Comparison of ENCODE assay signal across 27 mouse cellular contexts in genomic region chr7:136229592-136229991, GRCm38 (mm10).
DNase-seq lines count a peak whose midpoint lies in the region; ATAC-seq and TF ChIP-seq lines count a peak whose summit lies in the region.
"Had no signal": no experiment of that assay in that cellular context is flagged by ENCODE, and none has a peak within 500 bp of the region (broad histone marks: within the 10 kb centered on the region; RNA-seq: fewer than 3 reads in every experiment).

No protein-coding gene starts in this region.

- ATAC-seq in forebrain, embryonic 11.5 days (replicated peaks; ENCODE audit: low FRiP score), result no peak
- no peak for ATAC-seq in forebrain, embryonic 13.5 days
- ATAC-seq in midbrain, embryonic 13.5 days, result peak; percentile 87
- no peak; the same call in 1 of the 2 replicates for ATAC-seq in midbrain, postnatal 0 days (ENCODE audit: low FRiP score)
- ATAC-seq: forebrain, postnatal 0 days; inflammation-experienced regulatory T-cells, adult 6 months had no signal

- no peak overlapping the region for H3K4me2 ChIP-seq in forebrain, embryonic 11.5 days (ENCODE audit: low read depth, low read length, severe bottlenecking)
- no peak overlapping the region for H3K4me2 ChIP-seq in forebrain, embryonic 13.5 days
- H3K4me2 ChIP-seq in midbrain, embryonic 13.5 days (replicated peaks), result no peak overlapping the region
- no peak overlapping the region for H3K4me2 ChIP-seq in midbrain, postnatal 0 days (ENCODE audit: low read depth, low read length, poor library complexity, severe bottlenecking)
- H3K4me2 ChIP-seq: embryonic facial prominence, embryonic 13.5 days; heart, embryonic 13.5 days; neural tube, embryonic 13.5 days had no signal

- no peak overlapping the region for H3K27ac ChIP-seq in forebrain, embryonic 11.5 days (ENCODE audit: low read depth, low read length)
- H3K27ac ChIP-seq in forebrain, embryonic 13.5 days, result no peak overlapping the region
- H3K27ac ChIP-seq in midbrain, embryonic 13.5 days, result peak overlapping the region; percentile 71
- H3K27ac ChIP-seq in midbrain, postnatal 0 days (ENCODE audit: low read depth, low read length), result no peak overlapping the region
- peak overlapping the region; percentile 44 for H3K27ac ChIP-seq in limb, embryonic 10.5 days
- H3K27ac ChIP-seq: embryonic facial prominence, embryonic 13.5 days; forebrain, embryonic 10.5 days; heart, embryonic 13.5 days; liver, embryonic 14.5 days; neural tube, embryonic 13.5 days had no signal

- H3K27me3 ChIP-seq in forebrain, embryonic 11.5 days (ENCODE audit: control insufficient read depth, insufficient read depth, low read length), result no peaks in the 10 kb centered on the region
- H3K27me3 ChIP-seq in forebrain, embryonic 13.5 days, result peaks cover 21% of the 10 kb centered on the region; the same call in 1 of the 2 replicates
- H3K27me3 ChIP-seq in midbrain, embryonic 13.5 days, result no peaks in the 10 kb centered on the region
- no peaks in the 10 kb centered on the region for H3K27me3 ChIP-seq in midbrain, postnatal 0 days (ENCODE audit: insufficient read depth, low read length)
- H3K27me3 ChIP-seq in limb, embryonic 10.5 days (ENCODE audit: low read depth, poor library complexity, severe bottlenecking), result peaks cover 11% of the 10 kb centered on the region
- H3K27me3 ChIP-seq: embryonic facial prominence, embryonic 13.5 days; neural tube, embryonic 13.5 days had no signal

- H3K9ac ChIP-seq in forebrain, embryonic 11.5 days (ENCODE audit: low read length), result no peak overlapping the region
- H3K9ac ChIP-seq in forebrain, embryonic 13.5 days, result no peak overlapping the region
- H3K9ac ChIP-seq in midbrain, embryonic 13.5 days (replicated peaks), result no peak overlapping the region
- H3K9ac ChIP-seq in midbrain, postnatal 0 days (replicated peaks; ENCODE audit: low read length, poor library complexity, severe bottlenecking), result no peak overlapping the region
- H3K9ac ChIP-seq: embryonic facial prominence, embryonic 13.5 days; forebrain, postnatal 0 days; heart, embryonic 13.5 days; liver, embryonic 14.5 days; neural tube, embryonic 13.5 days had no signal

- no peak overlapping the region for H3K4me3 ChIP-seq in forebrain, embryonic 11.5 days (ENCODE audit: low read depth, low read length)
- H3K4me3 ChIP-seq in forebrain, embryonic 13.5 days, result no peak overlapping the region
- no peak overlapping the region for H3K4me3 ChIP-seq in midbrain, embryonic 13.5 days (replicated peaks)
- no peak overlapping the region for H3K4me3 ChIP-seq in midbrain, postnatal 0 days (ENCODE audit: low read depth, low read length)
- H3K4me3 ChIP-seq in limb, embryonic 10.5 days, result no peak overlapping the region
- H3K4me3 ChIP-seq: embryonic facial prominence, embryonic 13.5 days; forebrain, embryonic 10.5 days; heart, embryonic 13.5 days; myocyte; neural tube, embryonic 13.5 days had no signal

- TF ChIP-seq CTCF in midbrain, postnatal 0 days (IDR thresholded peaks at IDR 0.05), result no peak

- H3K4me1 ChIP-seq in forebrain, embryonic 11.5 days (replicated peaks; ENCODE audit: control insufficient read depth, insufficient read depth, low read length), result no peaks in the 10 kb centered on the region
- 0 out of 2 replicates have a peak, but pooled peaks cover 9% of the 10 kb centered on the region for H3K4me1 ChIP-seq in forebrain, embryonic 13.5 days
- H3K4me1 ChIP-seq in midbrain, embryonic 13.5 days (replicated peaks), result peaks cover 18% of the 10 kb centered on the region
- H3K4me1 ChIP-seq in midbrain, postnatal 0 days (ENCODE audit: insufficient read depth, low read length), result no peaks in the 10 kb centered on the region
- peaks cover 39% of the 10 kb centered on the region for H3K4me1 ChIP-seq in limb, embryonic 10.5 days
- H3K4me1 ChIP-seq: heart, embryonic 13.5 days; neural tube, embryonic 13.5 days had no signal

- peak; percentile 35 for DNase-seq in forebrain, embryonic 11.5 days (ENCODE audit: low spot score)
- no peak for DNase-seq in midbrain, postnatal 0 days (ENCODE audit: low spot score)
- no peak for DNase-seq in limb, embryonic 10.5 days (ENCODE audit: low spot score)
- no peak for DNase-seq in urinary bladder, adult 2 months (ENCODE audit: low spot score)
- DNase-seq in adrenal gland, adult 2 months, result no peak
- DNase-seq: adrenal gland, postnatal 10 days; cerebellum, adult 11 months; cerebellum, adult 9-10 months; cerebellum, postnatal 36 days; forebrain, postnatal 0 days; heart, postnatal 10 days; kidney, adult 11 months; kidney, postnatal 14 days; layer of hippocampus, adult 9-11 months; liver; lung, adult 2 months; lung, postnatal 14 days; right cerebral cortex, adult 18-20 months had no signal

- no peaks in the 10 kb centered on the region for H3K36me3 ChIP-seq in forebrain, embryonic 11.5 days (ENCODE audit: control insufficient read depth, insufficient read depth, low read length)
- no peaks in the 10 kb centered on the region for H3K36me3 ChIP-seq in forebrain, embryonic 13.5 days (ENCODE audit: poor library complexity, severe bottlenecking)
- no peaks in the 10 kb centered on the region for H3K36me3 ChIP-seq in midbrain, embryonic 13.5 days
- no peaks in the 10 kb centered on the region for H3K36me3 ChIP-seq in midbrain, postnatal 0 days (ENCODE audit: insufficient read depth, low read length)
- H3K36me3 ChIP-seq in limb, embryonic 10.5 days, result no peaks in the 10 kb centered on the region
- H3K36me3 ChIP-seq: embryonic facial prominence, embryonic 13.5 days; forebrain, embryonic 10.5 days; heart, embryonic 13.5 days; neural tube, embryonic 13.5 days had no signal

- no peaks in the 10 kb centered on the region for H3K9me3 ChIP-seq in forebrain, embryonic 11.5 days (ENCODE audit: control insufficient read depth, low read length)
- no peaks in the 10 kb centered on the region for H3K9me3 ChIP-seq in forebrain, embryonic 13.5 days (replicated peaks)
- no peaks in the 10 kb centered on the region for H3K9me3 ChIP-seq in midbrain, embryonic 13.5 days
- no peaks in the 10 kb centered on the region for H3K9me3 ChIP-seq in midbrain, postnatal 0 days (ENCODE audit: low read length)
- H3K9me3 ChIP-seq in limb, embryonic 10.5 days (replicated peaks), result no peaks in the 10 kb centered on the region
- H3K9me3 ChIP-seq: embryonic facial prominence, embryonic 13.5 days; forebrain, embryonic 10.5 days; heart, embryonic 13.5 days; neural tube, embryonic 13.5 days had no signal

- WGBS in forebrain, embryonic 11.5 days, result 63% methylated on average over 11 of the region's 11 CpGs
- WGBS in forebrain, embryonic 13.5 days, result 47% methylated on average over 11 of the region's 11 CpGs
- 48% methylated on average over 11 of the region's 11 CpGs for WGBS in midbrain, embryonic 13.5 days
- WGBS in midbrain, postnatal 0 days, result 37% methylated on average over 11 of the region's 11 CpGs
- WGBS in limb, embryonic 10.5 days, result 76% methylated on average over 11 of the region's 11 CpGs

Comparison
In these comparisons a context has a peak if more than half of its experiments do, and no peak if none do; other contexts are left out.
1. H3K27ac ChIP-seq: peak in midbrain, embryonic 13.5 days (single experiment) and limb, embryonic 10.5 days (single experiment); none in forebrain, embryonic 11.5 days (single experiment), forebrain, embryonic 13.5 days (single experiment) and midbrain, postnatal 0 days (single experiment).